Mouse (Mus musculus) brain, embryonic 14.5 days (tissue): ENCODE data around the gene Slc16a6. TPM values are rescaled to one million over a fixed set of nuclear protein-coding genes. Genes with fewer than 3 reads are reported as not detected.

Experiments used
- DNase-seq: peaks from one replicate; pipeline ENCODE4 v3.0.0-alpha.2; 2011; ENCODE audit warnings: low read depth
- CTCF ChIP-seq: fragments of 200-500 bp; IDR thresholded peaks from 2 replicates; pipeline ENCODE4 v1.5.1; 2012; ENCODE audit warnings: inconsistent platforms, mild to moderate bottlenecking, moderate library complexity, borderline replicate concordance; ENCODE audit not compliant: insufficient read depth, insufficient read length; ENCODE audit errors: extremely low read depth
- POLR2A ChIP-seq: fragments of 200-500 bp; IDR thresholded peaks from 2 replicates; pipeline ENCODE4 v1.6.1; 2012; ENCODE audit warnings: mild to moderate bottlenecking, inconsistent platforms, borderline replicate concordance; ENCODE audit not compliant: poor library complexity, insufficient read depth, insufficient read length, severe bottlenecking; ENCODE audit errors: extremely low read depth
- polyA plus RNA-seq: library from polyadenylated mRNA; depleted of rRNA; stranded (reverse); fragments of >200 nt; gene quantifications from 2 replicates; pipeline ENCODE4 v1.2.3, GENCODE M21; 2012

Slc16a6 gene
- polyA plus RNA-seq, 1 experiment = 3.2 TPM

DNA sequence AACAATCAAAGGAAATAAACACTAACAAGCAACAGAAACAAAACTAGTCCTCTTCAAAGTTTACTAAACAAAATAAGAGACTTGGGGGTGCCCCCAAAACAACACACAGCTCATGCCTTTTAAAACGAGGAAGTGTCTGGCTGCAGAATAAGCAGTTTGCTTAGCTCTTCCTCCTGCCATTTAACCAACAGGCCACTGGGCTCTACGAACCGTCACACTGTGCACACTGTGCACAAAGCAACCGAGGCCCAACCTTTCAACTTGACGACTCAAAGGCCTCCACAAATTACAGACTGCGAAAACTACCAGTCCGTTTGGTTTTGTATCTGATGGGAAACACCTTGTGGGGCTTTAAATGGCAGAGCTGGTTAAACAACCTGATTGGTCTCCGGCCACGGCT is 3.2 kb downstream of the Slc16a6 start:
- TF ChIP-seq CTCF (no peak), POLR2A (no peak)
- no peak for DNase-seq

DNA sequence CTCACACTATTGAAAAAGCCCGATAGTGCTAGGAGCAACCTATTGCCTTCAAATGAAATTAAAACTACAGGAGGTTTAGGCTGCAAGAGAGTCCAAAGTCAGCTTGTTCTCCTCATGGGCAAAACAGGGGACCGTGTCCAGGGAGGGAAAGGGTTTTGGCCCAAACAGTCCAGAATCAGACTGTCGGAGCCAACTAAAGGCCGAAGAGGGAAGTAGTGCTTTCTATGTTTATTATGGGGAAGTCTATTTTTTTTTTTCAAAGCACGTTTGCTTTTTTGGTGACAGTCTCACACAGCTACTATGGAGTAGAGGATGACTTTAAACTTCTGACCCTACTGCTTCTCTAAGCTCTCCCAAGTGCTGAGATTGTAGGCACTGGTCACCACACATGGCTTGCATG is 5.3 kb downstream of the Slc16a6 start:
- no peak for DNase-seq
- TF ChIP-seq POLR2A (no peak), CTCF (no peak)

DNA sequence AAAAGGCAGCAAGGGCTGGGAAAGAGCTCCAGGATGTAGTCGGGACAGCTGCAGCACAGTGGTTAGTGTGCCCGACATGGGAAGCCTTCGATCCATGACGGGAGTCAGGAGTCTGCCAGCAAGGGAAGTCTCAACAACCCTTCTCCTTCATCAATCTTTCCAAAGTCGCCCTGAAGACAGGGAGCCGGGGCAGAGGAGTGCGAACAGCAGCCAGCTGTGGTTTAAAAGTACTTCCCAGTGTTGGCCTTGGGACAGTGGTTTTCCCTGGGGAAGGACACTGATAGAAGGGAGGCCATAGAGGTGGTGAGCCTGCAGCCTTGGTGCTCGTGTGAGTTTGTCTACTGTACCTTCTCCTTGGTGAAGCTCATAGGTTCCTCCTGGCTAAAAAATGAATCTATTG is 6.4 kb downstream of the Slc16a6 start:
- no peak for DNase-seq
- no peak for TF ChIP-seq POLR2A
- no peak for TF ChIP-seq CTCF

DNA sequence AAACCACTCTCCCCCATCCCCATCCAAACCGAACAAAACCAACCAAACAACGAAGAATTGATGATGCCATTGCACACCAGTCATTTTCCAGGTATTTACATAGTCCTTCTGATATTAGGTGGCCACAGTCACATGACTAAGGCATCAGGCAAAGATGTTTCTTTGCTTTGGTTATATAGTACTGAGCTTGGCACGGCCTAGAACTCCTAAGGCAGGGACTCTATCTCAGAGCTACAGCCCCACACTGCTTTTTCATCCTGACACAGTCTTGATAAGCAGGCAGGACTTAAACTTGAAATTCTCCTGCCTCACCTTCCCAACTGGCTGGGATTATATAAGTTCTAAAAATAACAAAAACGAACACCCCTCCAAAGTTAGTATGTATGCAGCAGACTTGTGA is 8.3 kb downstream of the Slc16a6 start:
- DNase-seq = no peak
- TF ChIP-seq POLR2A = no peak
- TF ChIP-seq CTCF = no peak

DNA sequence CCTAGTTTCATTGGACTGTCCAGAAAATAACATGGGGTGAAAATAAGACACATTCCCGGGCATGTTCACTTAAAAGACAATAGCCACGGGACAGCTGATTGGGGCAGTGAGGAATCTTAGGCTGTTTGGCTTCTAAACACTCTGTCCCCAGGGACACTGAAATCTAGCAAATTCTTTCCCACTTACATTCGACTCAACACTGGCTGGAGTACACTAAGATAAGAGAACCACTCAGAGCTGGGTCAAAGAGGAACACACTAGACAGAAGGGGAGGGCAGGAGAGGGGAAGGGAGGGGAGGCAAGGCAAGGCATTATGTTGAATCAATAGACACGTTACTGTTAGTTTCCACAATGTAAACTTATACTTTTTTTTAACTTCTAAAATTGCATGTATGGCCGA is 12.8 kb downstream of the Slc16a6 start:
- no peak for TF ChIP-seq POLR2A
- TF ChIP-seq CTCF = no peak
- DNase-seq = no peak

DNA sequence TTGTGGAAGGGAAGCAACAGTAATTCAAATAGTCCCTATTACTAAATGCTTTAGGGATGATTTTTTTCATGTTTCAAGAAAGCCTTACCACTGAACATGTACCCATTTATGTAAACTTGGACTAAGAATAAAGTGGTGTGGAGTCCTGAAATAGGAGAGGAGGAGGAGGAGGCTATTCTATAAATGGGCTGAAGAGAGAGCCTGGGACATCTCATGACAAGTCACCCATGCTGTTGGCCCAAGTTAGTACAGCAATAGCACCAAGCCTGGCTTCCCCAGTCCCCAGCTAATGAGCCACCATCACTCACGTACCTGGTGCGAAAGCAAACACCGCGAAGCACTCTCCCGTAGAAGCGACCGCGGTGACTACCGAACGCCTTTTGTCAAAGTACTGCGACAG is 15.2 kb downstream of the Slc16a6 start:
- TF ChIP-seq CTCF (no peak), POLR2A (no peak)

DNA sequence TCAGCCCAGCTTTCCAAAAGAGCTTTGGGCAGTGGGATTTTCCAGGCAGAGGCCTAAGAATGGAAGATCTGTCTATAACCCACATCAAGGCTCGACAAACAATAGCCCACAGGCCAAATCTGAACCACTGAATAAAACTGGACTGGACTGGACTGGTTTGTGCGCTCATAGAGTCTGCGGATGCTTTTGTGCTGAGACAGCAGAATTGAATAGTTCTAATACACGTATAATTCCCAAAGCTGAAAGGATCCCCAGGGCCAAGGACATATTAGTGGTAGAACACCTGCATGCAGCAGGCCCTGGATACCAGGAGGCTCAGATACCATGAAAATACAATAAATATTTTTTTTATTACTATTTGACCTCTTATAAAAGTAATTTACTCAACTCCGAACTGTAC is 17.1 kb downstream of the Slc16a6 start:
- DNase-seq = no peak
- TF ChIP-seq POLR2A = no peak
- TF ChIP-seq CTCF = no peak

More for the DNA sequence above, 15.2 kb downstream of the Slc16a6 start:
- DNase-seq = no peak

DNA sequence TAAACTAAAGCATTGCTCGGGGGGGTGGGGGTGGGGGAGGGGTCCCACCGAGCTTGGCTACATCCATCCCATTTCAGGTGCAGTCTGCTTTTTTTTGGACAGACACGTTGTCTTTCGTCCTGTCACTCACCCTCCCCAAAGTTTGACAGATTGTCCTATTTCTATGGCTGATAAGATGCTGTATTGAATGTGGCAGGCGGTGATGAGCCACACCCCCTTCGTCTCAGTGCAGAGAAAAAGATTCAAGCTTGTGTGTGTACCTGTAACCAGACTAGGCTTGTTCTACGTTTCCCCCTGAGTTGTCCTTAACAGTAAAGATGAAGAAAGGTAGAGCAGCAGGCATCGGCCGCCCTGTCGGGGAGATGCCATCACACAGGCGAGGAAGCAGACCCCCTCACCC is 22.2 kb downstream of the Slc16a6 start:
- TF ChIP-seq POLR2A (no peak), CTCF (no peak)
- no peak for DNase-seq

DNA sequence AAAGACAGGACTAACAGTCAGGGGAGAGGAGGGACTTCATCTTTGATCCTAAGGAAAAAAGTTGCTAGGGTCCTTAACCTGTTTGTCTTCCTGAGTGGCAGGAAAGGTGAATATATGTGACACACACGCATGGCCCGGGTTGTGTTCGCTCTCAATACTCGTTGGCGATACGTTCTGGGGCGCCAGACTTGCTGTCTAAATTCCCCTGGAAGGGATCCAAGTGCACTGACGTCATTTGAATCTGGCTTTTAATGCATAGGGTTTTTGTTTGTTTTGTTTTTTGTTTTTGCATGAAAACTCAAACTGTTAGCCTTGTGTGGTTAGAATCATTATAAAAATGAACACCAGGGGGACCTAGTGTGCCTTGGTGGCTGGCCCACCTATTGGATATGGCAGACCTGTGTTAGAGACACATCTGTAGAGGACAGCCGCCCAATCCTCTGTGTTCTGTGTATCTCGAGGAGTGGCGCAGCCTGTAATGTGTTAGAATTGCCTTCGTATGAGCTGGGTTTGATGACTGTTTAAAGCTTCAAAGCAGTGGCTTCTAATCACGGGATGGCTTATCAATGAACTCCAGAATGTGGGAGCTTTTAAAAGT is 27.9 kb downstream of the Slc16a6 start:
- DNase-seq = peak; percentile 71
- peak; percentile 61; the same call in 1 of the 2 replicates for TF ChIP-seq CTCF
- TF ChIP-seq POLR2A = no peak

DNA sequence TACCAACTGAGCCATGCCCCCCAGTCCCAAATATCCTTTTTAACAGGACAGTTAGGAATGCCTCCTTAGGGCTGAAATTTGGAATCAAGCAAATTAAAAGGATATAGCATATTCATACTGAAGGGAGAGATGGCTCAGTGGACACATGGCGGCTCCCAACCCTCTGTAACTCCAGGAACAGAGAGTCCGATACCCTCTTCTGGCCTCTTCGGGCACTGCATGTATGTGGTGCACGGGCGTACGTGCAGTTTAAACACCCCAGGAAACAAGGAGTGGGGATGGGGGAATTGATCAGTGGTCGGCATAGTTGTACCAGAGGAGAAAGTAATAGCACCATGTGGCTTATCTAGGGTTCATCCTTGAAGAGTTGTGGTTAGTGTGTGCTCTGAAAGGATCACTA is 28.8 kb downstream of the Slc16a6 start:
- TF ChIP-seq POLR2A (no peak), CTCF (peak; percentile 62; the same call in 1 of the 2 replicates)
- DNase-seq = peak; percentile 25

DNA sequence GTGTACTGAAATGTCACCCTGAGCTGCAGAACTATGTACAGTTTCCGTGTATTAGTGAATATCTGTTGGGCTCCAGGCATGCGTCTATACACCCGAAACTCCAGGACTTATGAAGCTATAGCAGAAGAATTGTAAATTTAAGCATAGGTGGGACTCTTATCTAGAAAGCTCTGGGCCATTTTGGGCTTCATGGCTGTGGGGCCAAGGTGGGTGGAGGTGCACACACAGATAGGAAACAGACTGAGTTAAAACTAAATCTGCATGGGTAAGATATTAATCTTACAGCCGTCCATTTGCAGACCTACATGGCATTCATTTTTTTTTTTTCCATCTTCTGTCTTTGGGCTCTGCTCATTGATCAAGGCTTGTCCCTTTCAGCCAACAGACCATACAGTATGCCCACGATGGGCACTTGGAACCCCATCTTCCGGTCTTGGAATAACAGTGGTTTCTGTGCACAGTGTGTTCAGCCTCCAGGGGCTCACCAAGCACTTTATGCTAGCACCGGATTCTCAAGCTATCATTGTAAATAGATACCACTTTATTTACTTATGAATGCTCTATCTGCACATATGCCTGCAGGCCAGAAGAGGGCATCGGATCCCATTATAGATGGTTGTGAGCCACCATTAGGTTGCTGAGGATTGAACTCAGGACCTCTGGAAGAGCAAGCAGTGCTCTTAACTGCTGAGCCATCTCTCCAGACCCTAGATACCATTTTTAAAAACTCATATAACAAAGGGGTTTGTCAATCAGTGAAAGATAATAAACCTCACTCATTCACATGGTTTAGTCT is 29.7 kb downstream of the Slc16a6 start:
- TF ChIP-seq POLR2A (no peak), CTCF (no peak)
- DNase-seq = no peak
